Mouse (Mus musculus) forebrain, postnatal 0 days (tissue): Measurements from ENCODE around the gene Dcaf1. TPM values are rescaled to one million over a fixed set of nuclear protein-coding genes. Genes with fewer than 3 reads are reported as not detected.
A peak's percentile ranks its signal among the peaks of the same experiment; 100 is the strongest.

Experiments used
- ATAC-seq: fragments of 200-750 bp; cut with Nextera tagmentation; 2 replicates; pipeline ENCODE4 v1.8.0; 2017; ENCODE audit warnings: mild to moderate bottlenecking, moderate library complexity
- DNase-seq: peaks from one replicate; pipeline ENCODE4 v3.0.0-alpha.2; 2015
- H3K27ac ChIP-seq: fragments of 300-500 bp; sonication (generic); 2 replicates; pipeline ENCODE4 v1.5.1; 2014; ENCODE audit warnings: low read depth, mild to moderate bottlenecking, antibody characterized with exemption, low read length, moderate library complexity, mixed read lengths
- H3K27me3 ChIP-seq: fragments of 300-500 bp; sonication (generic); 2 replicates; pipeline ENCODE4 v1.6.1; 2014; ENCODE audit warnings: mild to moderate bottlenecking, low read length, mixed read lengths; ENCODE audit not compliant: insufficient read depth
- H3K36me3 ChIP-seq: fragments of 300-500 bp; sonication (generic); 2 replicates; pipeline ENCODE4 v1.6.1; 2014; ENCODE audit warnings: mild to moderate bottlenecking, moderate library complexity; ENCODE audit not compliant: insufficient read depth
- H3K4me1 ChIP-seq: fragments of 300-500 bp; sonication (generic); 2 replicates; pipeline ENCODE4 v1.6.1; 2014; ENCODE audit warnings: antibody characterized with exemption; ENCODE audit not compliant: insufficient read depth
- H3K4me2 ChIP-seq: fragments of 300-500 bp; sonication (generic); 2 replicates; pipeline ENCODE4 v1.6.1; 2014; ENCODE audit warnings: low read depth, mild to moderate bottlenecking, moderate library complexity
- H3K4me3 ChIP-seq: fragments of 300-500 bp; sonication (generic); 2 replicates; pipeline ENCODE4 v1.5.1; 2014; ENCODE audit warnings: low read depth, low read length, mixed read lengths
- H3K9ac ChIP-seq: fragments of 300-500 bp; sonication (generic); 2 replicates; pipeline ENCODE4 v1.6.1; 2014; ENCODE audit warnings: mild to moderate bottlenecking
- H3K9me3 ChIP-seq: fragments of 300-500 bp; sonication (generic); 2 replicates; pipeline ENCODE4 v1.6.1; 2016; ENCODE audit warnings: low read length
- CTCF ChIP-seq: sonication (generic); IDR thresholded peaks from 2 replicates; pipeline ENCODE4 v1.5.1; 2016; ENCODE audit warnings: antibody characterized with exemption, control low read depth, low read depth
- WGBS: fragments of 180-500 bp; shearing (Covaris S2); extraction: QIAGEN DNeasy Blood & Tissue Kit; methylation state at CpG from one replicate; pipeline ENCODE4 v1.1.7; 2014; 5-methylcytosine and 5-hydroxymethylcytosine counted together
- polyA plus RNA-seq: library from polyadenylated mRNA; unstranded; fragments of >200 nt; fragmentation: Nextera tagmentation; extraction: Ambion mirVana; gene quantifications from 2 replicates; pipeline ENCODE4 v1.2.1, GENCODE M21; 2015
- total RNA-seq: library from RNA; depleted of rRNA; stranded (reverse); fragments of >200 nt; gene quantifications from 2 replicates; pipeline ENCODE4 v1.2.3, GENCODE M21; 2014

The Dcaf1 gene
- total and polyA plus RNA-seq, 2 experiments from 2014 or later, result 8.0 to 33.7 TPM

- DNase-seq (peak; percentile 2), ATAC-seq (no peak)
- TF ChIP-seq CTCF, result no peak
- Histone ChIP-seq H3K27me3 (no peaks in the 10 kb centered on the region), H3K36me3 (no peaks in the 10 kb centered on the region), H3K4me3 (peak overlapping the region; percentile 99), H3K4me1 (no peaks in the 10 kb centered on the region), H3K4me2 (peak overlapping the region; percentile 53), H3K27ac (peak overlapping the region; percentile 67), H3K9ac (peak overlapping the region; percentile 59), H3K9me3 (no peaks in the 10 kb centered on the region)
- WGBS, result 44% methylated on average over 15 of the region's 15 CpGs
Observed at GRCm38 (mm10) chr9:106821050-106821617, 540 bp upstream of the Dcaf1 start.

GRCm38 (mm10) chr9:106822381-106823104 is 869 bp downstream of the Dcaf1 start:
- WGBS, result 2% methylated on average over 32 of the region's 32 CpGs
- Histone ChIP-seq H3K9me3 (no peaks in the 10 kb centered on the region), H3K4me3 (peak overlapping the region; percentile 99)

GRCm38 (mm10) chr9:106840569-106840968 is 18.9 kb downstream of the Dcaf1 start:
- WGBS, result 98% methylated on average over 1 of the region's 1 CpGs
- H3K9me3 ChIP-seq, result no peaks in the 10 kb centered on the region
- H3K4me2 ChIP-seq, result no peak overlapping the region
- H3K4me1 ChIP-seq, result no peaks in the 10 kb centered on the region
- no peak for DNase-seq
- H3K9ac ChIP-seq, result no peak overlapping the region
- H3K36me3 ChIP-seq, result peaks cover 51% of the 10 kb centered on the region
- TF ChIP-seq CTCF, result peak; percentile 29
- H3K27ac ChIP-seq, result no peak overlapping the region
- H3K4me3 ChIP-seq, result no peak overlapping the region
- H3K27me3 ChIP-seq, result no peaks in the 10 kb centered on the region
- ATAC-seq, result no peak

More at GRCm38 (mm10) chr9:106822381-106823104, 869 bp downstream of the Dcaf1 start:
- peak; percentile 10; the same call in 1 of the 2 replicates for TF ChIP-seq CTCF
- no peaks in the 10 kb centered on the region for H3K36me3 ChIP-seq
- no peaks in the 10 kb centered on the region for H3K4me1 ChIP-seq
- H3K27ac ChIP-seq, result peak overlapping the region; percentile 87
- ATAC-seq (peak; percentile 14), DNase-seq (peak; percentile 80)
- H3K9ac ChIP-seq, result peak overlapping the region; percentile 77
- peak overlapping the region; percentile 95 for H3K4me2 ChIP-seq
- no peaks in the 10 kb centered on the region for H3K27me3 ChIP-seq

- Histone ChIP-seq H3K36me3 (peaks cover 49% of the 10 kb centered on the region), H3K9ac (no peak overlapping the region), H3K4me3 (no peak overlapping the region), H3K27me3 (no peaks in the 10 kb centered on the region), H3K4me2 (no peak overlapping the region), H3K27ac (no peak overlapping the region), H3K9me3 (no peaks in the 10 kb centered on the region), H3K4me1 (no peaks in the 10 kb centered on the region)
- no peak for TF ChIP-seq CTCF
- ATAC-seq, result no peak
- WGBS, result 91% methylated on average over 6 of the region's 6 CpGs
- DNase-seq, result no peak
Observed at GRCm38 (mm10) chr9:106842800-106843199, 21.1 kb downstream of the Dcaf1 start.

DNA sequence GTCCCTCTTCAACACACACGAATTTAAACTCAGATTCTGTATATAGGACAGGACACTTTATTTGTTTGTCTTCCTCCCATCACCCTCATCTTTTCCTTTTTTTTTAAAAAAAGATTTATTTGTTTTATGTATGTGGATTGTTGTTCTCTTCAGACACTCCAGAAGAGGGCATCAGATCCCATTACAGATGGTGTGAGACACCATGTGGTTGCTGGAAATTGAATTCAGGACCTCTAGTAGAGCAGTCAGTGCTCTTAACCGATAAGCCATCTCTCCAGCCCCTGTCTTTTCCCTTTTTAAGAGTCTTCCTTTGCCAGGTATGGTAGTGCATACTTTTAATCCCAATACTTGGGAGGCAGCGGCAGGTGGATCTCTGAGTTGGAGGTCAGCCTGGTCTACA is 35.0 kb downstream of the Dcaf1 start:
- H3K9ac ChIP-seq, result no peak overlapping the region
- H3K9me3 ChIP-seq, result no peaks in the 10 kb centered on the region
- H3K4me3 ChIP-seq, result no peak overlapping the region
- TF ChIP-seq CTCF, result no peak
- no peak for DNase-seq
- H3K36me3 ChIP-seq, result peaks cover 74% of the 10 kb centered on the region
- H3K4me1 ChIP-seq, result no peaks in the 10 kb centered on the region
- ATAC-seq, result no peak
- no peaks in the 10 kb centered on the region for H3K27me3 ChIP-seq
- no peak overlapping the region for H3K4me2 ChIP-seq
- H3K27ac ChIP-seq, result no peak overlapping the region
- 87% methylated on average over 3 of the region's 3 CpGs for WGBS

DNA sequence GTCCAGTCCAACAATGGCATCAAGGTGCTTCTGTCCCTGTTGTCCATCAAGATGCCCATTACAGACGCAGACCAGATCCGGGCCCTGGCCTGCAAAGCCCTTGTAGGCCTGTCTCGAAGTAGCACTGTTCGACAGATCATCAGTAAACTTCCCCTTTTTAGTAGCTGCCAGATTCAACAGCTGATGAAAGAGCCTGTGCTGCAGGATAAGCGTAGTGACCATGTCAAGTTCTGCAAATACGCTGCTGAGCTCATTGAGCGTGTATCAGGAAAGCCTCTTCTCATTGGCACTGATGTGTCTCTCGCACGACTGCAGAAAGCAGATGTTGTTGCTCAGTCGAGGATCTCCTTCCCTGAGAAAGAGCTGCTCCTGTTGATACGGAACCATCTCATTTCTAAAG is 36.4 kb downstream of the Dcaf1 start:
- Histone ChIP-seq H3K4me1 (no peaks in the 10 kb centered on the region), H3K27me3 (no peaks in the 10 kb centered on the region), H3K9ac (no peak overlapping the region), H3K36me3 (peaks cover 75% of the 10 kb centered on the region), H3K27ac (no peak overlapping the region), H3K4me3 (no peak overlapping the region), H3K4me2 (no peak overlapping the region), H3K9me3 (no peaks in the 10 kb centered on the region)
- ATAC-seq, result no peak
- 93% methylated on average over 11 of the region's 11 CpGs for WGBS
- DNase-seq, result no peak
- TF ChIP-seq CTCF, result no peak

DNA sequence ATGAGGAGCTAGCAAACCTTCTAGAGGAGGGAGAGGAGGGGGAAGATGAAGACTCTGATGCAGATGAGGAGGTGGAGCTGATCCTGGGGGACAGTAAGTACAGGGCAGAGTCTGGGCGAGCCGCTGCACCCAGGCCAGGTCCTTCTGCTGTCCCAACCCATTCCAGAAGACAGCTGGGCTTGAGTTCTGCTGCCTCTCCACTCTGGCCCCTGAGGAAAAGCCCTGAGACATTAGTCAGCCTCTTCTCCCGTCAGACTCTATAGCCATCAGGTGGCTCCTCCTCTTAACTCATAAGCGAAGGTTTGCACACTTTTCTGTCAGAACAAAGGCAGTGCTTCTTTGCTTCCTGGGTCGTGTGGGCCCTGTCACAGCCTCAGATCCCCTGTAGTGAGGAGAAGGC is 52.5 kb downstream of the Dcaf1 start:
- DNase-seq (no peak), ATAC-seq (no peak)
- Histone ChIP-seq H3K4me3 (no peak overlapping the region), H3K9ac (no peak overlapping the region), H3K4me1 (no peaks in the 10 kb centered on the region), H3K36me3 (peaks cover 51% of the 10 kb centered on the region), H3K4me2 (no peak overlapping the region), H3K27me3 (no peaks in the 10 kb centered on the region), H3K9me3 (no peaks in the 10 kb centered on the region), H3K27ac (no peak overlapping the region)
- TF ChIP-seq CTCF, result no peak
- 83% methylated on average over 5 of the region's 5 CpGs for WGBS
